Mouse (Mus musculus) limb, embryonic 11.5 days (tissue): ENCODE data around the gene Lclat1. TPM values are rescaled to one million over a fixed set of nuclear protein-coding genes. Genes with fewer than 3 reads are reported as not detected.

ENCODE experiments used
- ATAC-seq: fragments of 200-750 bp; cut with Nextera tagmentation; 2 replicates; pipeline ENCODE4 v1.8.0; 2017; ENCODE audit warnings: low read depth; ENCODE audit not compliant: insufficient number of reproducible peaks, low FRiP score, low TSS enrichment
- DNase-seq: peaks from one replicate; pipeline ENCODE4 v3.0.0-alpha.2; 2015; ENCODE audit warnings: low spot score
- H3K27ac ChIP-seq: fragments of 300-500 bp; sonication (generic); replicated peaks from 2 replicates; pipeline ENCODE4 v1.5.1; 2014; ENCODE audit warnings: low read depth, mild to moderate bottlenecking, low read length
- H3K27me3 ChIP-seq: fragments of 300-500 bp; sonication (generic); 2 replicates; pipeline ENCODE4 v1.6.1; 2014; ENCODE audit warnings: mild to moderate bottlenecking, low read length, mixed read lengths; ENCODE audit not compliant: control insufficient read depth, insufficient read depth
- H3K36me3 ChIP-seq: fragments of 300-500 bp; sonication (generic); 2 replicates; pipeline ENCODE4 v1.6.1; 2014; ENCODE audit warnings: mild to moderate bottlenecking, low read length, moderate library complexity, mixed read lengths; ENCODE audit not compliant: control insufficient read depth, insufficient read depth
- H3K4me1 ChIP-seq: fragments of 300-500 bp; sonication (generic); 2 replicates; pipeline ENCODE4 v1.6.1; 2014; ENCODE audit warnings: low read length, mixed read lengths; ENCODE audit not compliant: control insufficient read depth, insufficient read depth
- H3K4me2 ChIP-seq: fragments of 300-500 bp; sonication (generic); 2 replicates; pipeline ENCODE4 v1.6.1; 2014; ENCODE audit warnings: low read depth, mild to moderate bottlenecking, moderate library complexity; ENCODE audit not compliant: severe bottlenecking
- H3K4me3 ChIP-seq: fragments of 300-500 bp; sonication (generic); 2 replicates; pipeline ENCODE4 v1.5.1; 2014; ENCODE audit warnings: low read depth, low read length
- H3K9ac ChIP-seq: fragments of 300-500 bp; sonication (generic); 2 replicates; pipeline ENCODE4 v1.6.1; 2014; ENCODE audit warnings: mild to moderate bottlenecking, low read length
- H3K9me3 ChIP-seq: fragments of 300-500 bp; sonication (generic); 2 replicates; pipeline ENCODE4 v1.6.1; 2016; ENCODE audit warnings: low read length; ENCODE audit not compliant: control insufficient read depth
- WGBS: fragments of 180-500 bp; shearing (Covaris S2); extraction: QIAGEN DNeasy Blood & Tissue Kit; methylation state at CpG from one replicate; pipeline ENCODE4 v1.1.7; 2014; 5-methylcytosine and 5-hydroxymethylcytosine counted together
- polyA plus RNA-seq: library from polyadenylated mRNA; unstranded; fragments of >200 nt; fragmentation: Nextera tagmentation; extraction: Ambion mirVana; gene quantifications from 2 replicates; pipeline ENCODE4 v1.2.1, GENCODE M21; 2014

Gene Lclat1
- polyA plus RNA-seq, 1 experiment from 2014 or later, result 18.5 TPM

- DNase-seq, result no peak
- WGBS, result 81% methylated on average over 11 of the region's 11 CpGs
- H3K27ac ChIP-seq, result no peak overlapping the region
These were observed 40.4 kb upstream of the Lclat1 start for GRCm38 (mm10) chr17:73067423-73067822.

GRCm38 (mm10) chr17:73068321-73068992 lies 39.3 kb upstream of the Lclat1 start:
- no peak for ATAC-seq
- Histone ChIP-seq H3K9me3 (no peaks in the 10 kb centered on the region), H3K4me1 (no peaks in the 10 kb centered on the region), H3K36me3 (no peaks in the 10 kb centered on the region), H3K27me3 (no peaks in the 10 kb centered on the region), H3K4me2 (no peak overlapping the region), H3K27ac (no peak overlapping the region), H3K4me3 (no peak overlapping the region), H3K9ac (no peak overlapping the region)
- WGBS, result 85% methylated on average over 10 of the region's 10 CpGs
- DNase-seq, result no peak

More at GRCm38 (mm10) chr17:73067423-73067822, 40.4 kb upstream of the Lclat1 start:
- H3K36me3 ChIP-seq, result no peaks in the 10 kb centered on the region
- no peak for ATAC-seq
- H3K4me3 ChIP-seq, result no peak overlapping the region
- H3K4me2 ChIP-seq, result no peak overlapping the region
- no peaks in the 10 kb centered on the region for H3K4me1 ChIP-seq
- H3K9ac ChIP-seq, result no peak overlapping the region
- no peaks in the 10 kb centered on the region for H3K9me3 ChIP-seq
- H3K27me3 ChIP-seq, result no peaks in the 10 kb centered on the region

DNA sequence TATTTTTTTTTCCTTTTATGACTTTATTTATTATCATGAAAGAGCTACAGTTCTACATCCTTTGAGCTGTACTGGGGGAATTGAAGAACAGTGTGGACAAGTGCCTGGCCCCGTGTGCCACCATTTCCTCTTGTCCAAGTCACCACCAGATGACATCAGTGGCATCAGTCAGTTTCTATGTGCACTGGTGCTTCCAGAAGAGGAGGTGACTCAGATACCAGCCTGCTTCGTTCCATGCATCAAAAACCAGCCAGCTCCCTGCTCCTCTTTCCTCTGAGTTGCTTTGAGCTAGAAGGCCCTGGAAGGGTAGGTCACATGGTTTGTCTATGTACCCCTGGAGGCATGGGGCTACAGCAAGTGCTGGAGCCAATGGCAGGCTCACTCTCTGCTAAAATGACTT lies 37.3 kb upstream of the Lclat1 start:
- no peak for DNase-seq
- Histone ChIP-seq H3K27me3 (no peaks in the 10 kb centered on the region), H3K4me2 (no peak overlapping the region), H3K4me1 (no peaks in the 10 kb centered on the region), H3K36me3 (no peaks in the 10 kb centered on the region), H3K9ac (no peak overlapping the region), H3K9me3 (no peaks in the 10 kb centered on the region), H3K4me3 (no peak overlapping the region), H3K27ac (no peak overlapping the region)
- 90% methylated on average over 2 of the region's 2 CpGs for WGBS
- no peak for ATAC-seq

GRCm38 (mm10) chr17:73071725-73072263 lies 36.0 kb upstream of the Lclat1 start:
- Histone ChIP-seq H3K27me3 (no peaks in the 10 kb centered on the region), H3K4me3 (no peak overlapping the region), H3K9ac (no peak overlapping the region), H3K9me3 (no peaks in the 10 kb centered on the region), H3K36me3 (no peaks in the 10 kb centered on the region), H3K4me2 (no peak overlapping the region), H3K27ac (no peak overlapping the region), H3K4me1 (no peaks in the 10 kb centered on the region)
- WGBS, result 67% methylated on average over 5 of the region's 5 CpGs
- ATAC-seq, result no peak
- DNase-seq, result no peak

GRCm38 (mm10) chr17:73072286-73072685 lies 35.5 kb upstream of the Lclat1 start:
- Histone ChIP-seq H3K4me1 (no peaks in the 10 kb centered on the region), H3K27me3 (no peaks in the 10 kb centered on the region), H3K4me3 (no peak overlapping the region), H3K27ac (no peak overlapping the region), H3K9me3 (no peaks in the 10 kb centered on the region), H3K36me3 (no peaks in the 10 kb centered on the region), H3K4me2 (no peak overlapping the region), H3K9ac (no peak overlapping the region)
- WGBS, result 19% methylated on average over 8 of the region's 8 CpGs
- DNase-seq (no peak), ATAC-seq (no peak)

DNA sequence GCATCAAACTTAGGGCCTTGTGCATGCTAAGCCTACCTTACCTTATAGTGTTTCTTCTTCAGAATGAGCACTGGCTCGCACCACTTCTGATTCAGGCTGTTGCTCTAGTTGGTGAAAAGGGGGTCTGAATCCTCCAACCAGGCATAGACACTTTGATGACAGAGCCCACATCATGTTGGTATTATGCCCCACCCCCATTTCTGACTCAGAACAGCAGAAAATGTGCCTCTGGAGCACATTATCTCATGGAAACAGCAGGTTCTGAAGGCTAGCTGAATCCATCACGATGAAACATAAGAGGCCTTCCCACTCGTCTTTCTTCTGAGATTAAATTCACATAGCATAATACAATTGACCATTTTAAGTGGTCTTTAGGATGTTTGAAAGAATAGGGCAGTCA lies 33.2 kb upstream of the Lclat1 start:
- no peaks in the 10 kb centered on the region for H3K36me3 ChIP-seq
- DNase-seq, result no peak
- H3K4me3 ChIP-seq, result no peak overlapping the region
- no peaks in the 10 kb centered on the region for H3K9me3 ChIP-seq
- H3K27me3 ChIP-seq, result no peaks in the 10 kb centered on the region
- H3K27ac ChIP-seq, result no peak overlapping the region
- 93% methylated on average over 3 of the region's 3 CpGs for WGBS
- no peak overlapping the region for H3K4me2 ChIP-seq
- no peak for ATAC-seq
- no peak overlapping the region for H3K9ac ChIP-seq
- H3K4me1 ChIP-seq, result no peaks in the 10 kb centered on the region

GRCm38 (mm10) chr17:73075238-73075890 lies 32.4 kb upstream of the Lclat1 start:
- no peak overlapping the region for H3K4me2 ChIP-seq
- DNase-seq (no peak), ATAC-seq (no peak)
- H3K36me3 ChIP-seq, result no peaks in the 10 kb centered on the region
- no peaks in the 10 kb centered on the region for H3K27me3 ChIP-seq
- no peaks in the 10 kb centered on the region for H3K9me3 ChIP-seq
- no peak overlapping the region for H3K4me3 ChIP-seq
- no peaks in the 10 kb centered on the region for H3K4me1 ChIP-seq
- WGBS, result 79% methylated on average over 9 of the region's 9 CpGs
- H3K9ac ChIP-seq, result no peak overlapping the region
- no peak overlapping the region for H3K27ac ChIP-seq

DNA sequence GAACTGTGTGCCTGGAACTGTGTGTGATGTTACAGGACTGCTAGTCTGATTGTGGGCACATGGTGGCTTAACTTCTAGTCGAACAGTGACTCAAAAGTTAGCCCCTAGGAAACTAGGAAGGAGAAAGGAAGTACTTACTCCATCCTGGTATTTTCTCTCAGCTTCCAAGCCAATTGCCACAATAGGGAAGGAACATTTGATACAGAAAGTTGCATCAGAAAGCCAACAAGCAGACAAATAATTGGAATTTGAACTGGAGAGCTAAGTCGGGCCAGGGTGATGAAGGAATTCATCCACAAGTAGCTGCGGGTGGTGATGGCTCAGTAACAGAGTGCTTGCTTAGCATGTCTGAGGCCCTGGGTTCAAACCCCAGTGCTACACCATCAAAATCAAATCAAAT lies 30.1 kb upstream of the Lclat1 start:
- DNase-seq (no peak), ATAC-seq (no peak)
- H3K27me3 ChIP-seq, result no peaks in the 10 kb centered on the region
- H3K9ac ChIP-seq, result no peak overlapping the region
- no peaks in the 10 kb centered on the region for H3K9me3 ChIP-seq
- no peaks in the 10 kb centered on the region for H3K36me3 ChIP-seq
- no peak overlapping the region for H3K4me2 ChIP-seq
- no peak overlapping the region for H3K27ac ChIP-seq
- no peaks in the 10 kb centered on the region for H3K4me1 ChIP-seq
- no peak overlapping the region for H3K4me3 ChIP-seq
- 84% methylated on average over 3 of the region's 3 CpGs for WGBS
